Mouse (Mus musculus) telencephalon, adult 2 months (tissue): ENCODE measurements around the gene Diaph2.
"Not testable (repeated sequence)": the region's sequence is repeated elsewhere in the genome, so short reads cannot be mapped to it uniquely, and the experiment has no call there.

Source experiments
- DNase-seq: peaks from one replicate; pipeline ENCODE4 v3.0.0-alpha.2; 2011; ENCODE audit warnings: low read depth, low spot score

Diaph2 gene

DNA sequence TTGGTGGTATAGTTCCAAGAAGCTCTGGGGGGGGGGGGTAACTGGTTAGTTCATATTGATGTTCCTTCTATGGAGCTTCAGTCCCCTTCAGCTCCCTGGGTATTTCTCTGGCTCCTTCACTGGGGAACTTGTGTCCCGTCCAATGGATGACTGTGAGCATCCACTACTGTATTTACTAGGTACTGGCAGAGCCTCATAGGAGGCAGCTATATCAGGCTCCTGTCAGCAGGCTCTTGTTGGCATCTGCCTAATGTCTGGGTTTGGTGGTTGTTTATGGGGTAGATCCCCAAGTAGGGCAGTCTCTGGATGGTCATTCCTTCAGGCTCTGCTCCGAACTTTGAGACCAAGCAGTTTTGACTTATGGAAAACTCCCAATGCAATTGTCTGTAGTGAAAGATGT is 50.4 kb downstream of the Diaph2 start:
- DNase-seq: not testable (repeated sequence)

DNA sequence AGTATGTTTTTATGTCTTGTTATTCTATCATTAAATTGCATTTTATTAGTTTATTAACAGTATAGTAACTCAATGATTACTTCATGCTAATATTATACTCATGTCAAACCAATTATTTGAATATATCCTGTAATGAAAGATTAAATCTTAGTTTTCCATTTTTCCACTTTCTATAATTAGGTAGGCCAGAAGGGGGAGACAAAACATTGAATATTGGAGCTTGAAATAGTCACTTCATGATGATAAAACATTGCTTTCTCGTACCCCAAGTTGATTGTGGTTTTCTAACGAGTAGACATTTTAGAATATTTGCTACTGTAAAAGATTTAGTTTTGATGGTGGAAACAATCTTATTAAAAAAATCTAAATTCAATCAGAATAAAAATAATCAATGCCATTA is 82.4 kb downstream of the Diaph2 start:
- DNase-seq: no peak

DNA sequence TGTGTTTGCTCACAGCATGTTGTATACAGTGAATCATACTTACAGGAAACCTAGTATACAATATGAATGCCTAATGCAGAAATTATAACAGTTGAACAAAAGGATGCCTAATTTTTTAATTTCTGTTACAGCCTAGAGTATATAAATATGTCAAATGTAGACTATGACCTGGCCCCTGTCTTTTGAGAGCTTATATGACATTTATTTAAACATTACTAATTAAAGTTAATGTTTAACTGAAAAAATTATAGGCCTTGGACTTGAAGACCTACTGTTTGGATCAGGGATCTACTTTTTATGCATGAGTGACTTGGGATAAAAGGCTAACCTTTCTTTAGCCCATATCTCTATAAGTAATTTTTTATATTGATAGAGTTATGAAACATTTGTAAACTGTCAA is 84.3 kb downstream of the Diaph2 start:
- no peak for DNase-seq

DNA sequence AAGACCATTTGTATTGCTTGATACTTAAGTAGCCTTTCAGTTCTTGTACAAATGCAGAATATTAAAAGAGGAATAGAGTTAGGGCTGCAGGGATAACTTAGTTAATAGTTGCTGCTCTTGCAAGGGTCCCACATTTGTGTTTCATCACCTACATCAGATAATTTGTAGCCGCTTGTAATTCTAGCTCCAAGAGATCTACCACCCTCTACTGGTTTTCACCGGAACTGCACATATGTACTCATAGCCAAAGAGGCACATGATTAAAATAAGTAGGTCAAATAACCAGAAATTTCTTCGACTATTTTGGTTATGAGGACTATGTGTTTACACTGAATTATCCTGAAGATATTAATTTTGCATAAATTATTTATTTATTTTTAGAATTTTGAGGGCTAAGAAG is 134.9 kb downstream of the Diaph2 start:
- no peak for DNase-seq

DNA sequence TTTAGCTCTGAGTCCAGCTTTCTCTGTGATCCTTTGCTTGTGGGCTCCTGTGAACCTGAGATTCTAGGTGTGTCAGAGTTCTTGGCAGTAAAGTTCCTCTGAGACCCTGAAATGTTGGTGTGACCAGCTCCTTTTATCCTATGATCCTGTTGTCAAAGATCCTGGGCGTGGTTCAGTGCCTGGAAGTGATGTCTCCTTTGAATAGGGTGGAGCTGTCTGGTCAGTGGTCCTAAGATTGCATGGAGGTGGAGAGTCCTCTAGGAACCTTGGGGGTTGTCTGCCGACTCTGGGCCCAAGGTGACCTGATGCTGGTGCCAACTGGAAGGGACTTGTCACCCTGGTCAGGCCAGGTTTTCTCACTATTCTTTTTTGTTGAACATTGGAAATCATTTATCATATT is 176.3 kb downstream of the Diaph2 start:
- DNase-seq: no peak

DNA sequence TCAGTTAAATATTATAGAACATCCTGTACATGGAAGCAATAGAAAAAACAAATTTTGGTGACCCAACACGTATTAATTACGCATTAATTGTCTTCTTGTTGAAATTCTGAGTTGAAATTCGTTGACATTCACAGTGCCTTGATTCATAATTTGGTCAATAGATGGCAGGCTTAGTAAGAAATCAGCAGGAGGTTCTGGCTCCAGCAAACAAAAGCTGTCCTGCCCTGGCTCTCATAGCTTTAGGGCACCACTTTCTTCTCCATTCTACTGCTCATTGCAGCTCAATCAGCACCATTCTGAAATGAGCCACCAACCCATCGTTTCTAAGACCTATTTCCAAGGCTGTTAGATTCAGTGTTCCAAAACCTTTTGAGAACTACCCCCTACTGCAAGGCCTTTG is 225.3 kb downstream of the Diaph2 start:
- DNase-seq: peak; percentile 0

DNA sequence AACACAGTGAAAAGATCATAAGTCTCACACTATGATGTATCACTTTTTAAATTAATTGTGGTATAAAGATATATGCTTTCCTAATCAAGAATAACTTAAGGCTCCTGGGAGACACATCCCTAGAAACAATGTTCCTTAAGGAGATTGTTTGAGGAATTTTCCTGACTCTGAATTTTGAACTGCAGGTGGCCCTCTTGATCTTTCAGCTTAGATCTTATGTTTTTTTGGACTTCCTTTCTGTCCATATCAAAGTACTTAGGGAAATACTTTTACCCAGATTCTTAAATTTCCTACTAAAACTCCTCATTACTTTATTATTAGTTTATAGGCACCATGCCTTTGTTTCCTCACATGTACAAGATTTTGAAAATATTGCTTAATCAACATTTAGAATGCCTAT is 258.7 kb downstream of the Diaph2 start:
- no peak for DNase-seq

DNA sequence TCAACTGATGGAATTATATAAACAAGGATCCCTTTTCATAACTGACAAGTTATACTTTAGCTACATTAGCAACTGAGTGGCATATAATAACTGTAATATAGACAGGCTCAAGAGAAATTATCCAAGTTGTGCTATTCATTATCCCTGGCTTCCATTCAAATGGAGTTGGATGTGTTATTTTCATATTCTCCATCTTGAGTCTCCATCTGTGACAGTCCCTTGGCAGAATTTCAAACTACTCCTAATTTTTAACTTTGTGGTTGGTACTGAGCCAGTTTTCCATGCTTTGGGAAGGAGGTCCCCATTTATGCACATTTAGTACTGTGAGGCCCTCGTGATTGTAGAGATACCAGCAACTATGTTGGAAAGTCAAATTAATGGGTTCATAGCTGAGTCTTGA is 270.2 kb downstream of the Diaph2 start:
- no peak for DNase-seq

DNA sequence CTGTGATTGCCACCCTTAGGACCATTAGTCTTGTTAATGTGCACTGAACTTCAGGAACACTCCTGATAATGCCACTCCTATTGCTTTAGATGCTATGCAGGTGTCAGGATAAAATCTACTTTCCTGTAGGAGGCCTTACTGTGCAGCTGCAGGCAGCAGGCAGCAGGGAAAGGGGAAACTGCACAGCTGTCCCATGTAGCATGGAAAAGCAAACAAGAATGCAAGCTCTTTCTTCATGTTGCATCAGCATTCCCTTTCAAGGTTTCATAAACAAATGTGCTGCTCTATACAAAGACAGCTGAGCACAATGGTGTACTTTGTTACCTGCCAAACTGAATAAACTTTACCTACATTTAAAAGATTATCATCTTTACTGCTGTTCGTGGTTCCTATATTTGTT is 295.0 kb downstream of the Diaph2 start:
- DNase-seq: no peak

DNA sequence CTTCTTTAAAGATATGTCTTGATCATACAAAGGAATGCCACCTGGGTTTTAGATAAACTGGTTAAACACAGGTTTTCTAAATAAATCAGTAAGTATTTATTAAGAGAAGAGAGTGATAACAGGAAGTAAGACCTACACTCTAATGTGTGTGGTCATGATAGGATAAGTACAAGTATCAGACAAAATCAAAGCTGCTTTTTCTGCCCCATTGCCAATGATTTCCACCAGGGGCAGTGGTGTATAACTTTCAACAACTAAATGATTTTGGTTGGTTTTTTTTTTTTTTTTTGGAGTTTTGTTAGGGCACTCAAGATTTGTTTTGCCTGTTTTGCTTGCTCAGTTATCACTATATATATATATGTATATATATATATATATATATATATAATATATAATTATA is 399.7 kb downstream of the Diaph2 start:
- DNase-seq: no peak

DNA sequence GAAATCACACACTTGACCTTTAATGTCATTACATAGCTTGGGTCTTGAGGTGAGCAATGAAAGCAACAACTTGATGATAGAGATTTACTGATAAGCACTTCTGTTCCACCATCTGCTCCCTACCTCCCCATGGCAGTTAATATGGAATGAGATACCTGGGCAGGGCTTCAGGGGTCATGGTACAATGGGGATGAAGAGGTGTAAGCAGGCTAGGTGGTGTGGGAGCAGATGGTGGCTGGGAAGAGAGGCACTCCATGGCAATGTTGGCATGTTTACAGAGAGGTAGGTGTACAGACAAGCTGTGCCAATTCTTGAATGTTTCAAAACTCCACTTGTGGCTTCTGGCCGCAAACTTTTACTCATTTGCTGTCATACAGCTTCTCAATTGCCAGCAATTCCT is 402.6 kb downstream of the Diaph2 start:
- no peak for DNase-seq

DNA sequence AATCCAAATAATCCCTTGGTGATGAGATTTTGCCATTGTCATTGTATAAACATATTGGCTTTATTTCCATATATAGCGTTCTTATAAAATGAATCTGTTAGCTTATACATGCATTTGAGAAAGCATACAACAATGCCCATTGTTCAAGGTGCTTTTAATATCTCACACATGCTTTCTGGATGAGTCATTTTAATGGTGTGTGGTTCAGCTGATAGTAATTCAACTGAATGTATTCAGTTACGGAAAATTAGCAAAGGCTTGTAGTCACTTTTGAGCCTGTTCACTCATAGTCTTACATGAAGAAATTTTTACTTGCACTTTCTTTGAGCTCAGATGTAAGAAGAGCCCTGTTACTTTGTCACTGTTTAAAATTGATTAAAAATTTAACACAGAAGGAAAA is 423.6 kb downstream of the Diaph2 start:
- DNase-seq: no peak

DNA sequence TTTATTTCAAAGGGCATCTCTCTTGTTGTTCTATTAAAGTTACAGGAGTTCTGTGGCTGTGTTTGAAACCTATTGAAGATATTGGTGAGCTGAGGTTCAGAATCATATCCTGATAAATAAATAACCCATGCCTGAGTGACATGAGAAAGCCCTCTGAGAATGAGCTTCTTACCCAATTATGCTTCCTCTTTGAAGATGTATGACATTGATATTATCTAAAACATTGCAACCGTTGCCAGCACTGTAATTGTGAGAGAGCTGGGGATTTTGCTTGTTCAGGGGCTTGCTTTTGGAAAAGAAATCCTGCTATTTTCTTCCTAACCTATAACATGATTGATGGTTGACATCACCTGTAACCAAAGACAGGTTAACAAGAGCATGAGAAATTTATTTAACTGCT is 438.3 kb downstream of the Diaph2 start:
- DNase-seq: no peak

DNA sequence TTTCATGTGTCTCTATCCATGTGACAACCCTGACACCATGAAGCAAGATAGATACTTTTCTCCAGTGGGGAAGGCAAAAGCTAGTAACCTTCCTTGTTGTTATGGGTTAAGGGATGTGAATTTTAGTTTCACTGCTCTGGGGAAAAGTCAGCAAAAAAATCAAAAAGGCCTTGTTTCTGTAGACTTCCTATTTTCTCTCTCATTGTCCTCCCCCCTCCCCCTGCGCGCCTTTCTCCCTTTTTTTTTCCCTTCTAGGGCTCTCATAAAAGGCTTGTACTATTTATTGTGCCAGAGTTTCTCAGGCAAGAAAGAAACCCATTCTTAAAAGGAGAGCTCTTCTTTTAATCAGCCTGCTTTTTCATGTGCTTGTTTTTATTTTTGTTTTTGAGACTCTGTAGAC is 438.9 kb downstream of the Diaph2 start:
- DNase-seq: no peak

DNA sequence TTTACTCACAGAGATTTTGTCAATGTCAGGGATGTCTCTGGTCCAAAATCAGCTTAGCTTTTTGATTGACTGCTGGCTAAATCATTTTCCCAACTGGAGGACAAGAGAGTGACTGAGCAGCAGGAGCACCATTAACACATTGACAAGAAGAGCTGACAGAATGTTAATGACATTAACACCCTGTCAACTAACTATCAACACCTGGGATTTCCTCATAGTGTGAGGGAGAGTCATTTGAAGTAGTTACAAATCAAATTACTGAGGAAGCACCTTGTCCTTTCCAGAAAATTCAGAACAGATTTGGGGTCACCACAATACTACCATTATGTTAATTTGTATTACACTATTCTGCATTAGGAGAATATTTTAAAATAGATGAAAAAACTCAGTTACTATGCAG is 439.7 kb downstream of the Diaph2 start:
- DNase-seq: no peak

DNA sequence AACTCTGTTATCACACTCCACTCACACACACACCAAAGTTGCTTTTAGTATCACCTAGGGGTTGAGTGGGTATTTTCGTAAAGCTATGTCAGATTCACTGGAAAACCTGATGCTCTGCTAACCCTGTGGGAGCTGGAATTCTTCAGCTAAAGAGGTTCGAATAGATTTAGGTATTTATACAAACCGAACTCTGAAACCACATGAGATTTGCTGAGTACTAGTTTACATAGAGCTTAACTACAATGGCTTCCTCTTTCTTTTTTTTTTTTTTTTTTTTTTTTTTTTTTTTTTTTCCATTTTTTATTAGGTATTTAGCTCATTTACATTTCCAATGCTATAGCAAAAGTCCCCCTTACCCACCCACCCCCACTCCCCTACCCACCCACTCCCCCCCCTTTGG is 447.9 kb downstream of the Diaph2 start:
- DNase-seq: not testable (repeated sequence)

DNA sequence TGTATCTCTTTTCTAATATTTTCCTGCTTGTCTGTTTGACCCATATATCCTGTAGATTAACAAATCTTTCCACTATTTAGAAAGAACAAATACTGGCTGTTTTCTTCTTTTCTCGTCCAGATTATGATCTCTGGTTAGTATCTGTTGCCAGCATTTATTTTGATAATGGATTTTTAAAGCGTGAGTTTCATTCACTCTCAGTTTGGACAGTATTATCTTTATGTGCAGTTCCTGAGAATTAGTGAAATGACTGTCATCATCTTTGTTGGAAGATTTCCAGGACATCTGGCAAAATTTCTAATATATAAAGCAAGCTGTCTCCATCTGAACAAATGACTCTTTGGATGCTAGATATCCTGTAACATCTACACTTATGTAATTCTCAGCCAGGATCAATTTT is 455.7 kb downstream of the Diaph2 start:
- DNase-seq: no peak

DNA sequence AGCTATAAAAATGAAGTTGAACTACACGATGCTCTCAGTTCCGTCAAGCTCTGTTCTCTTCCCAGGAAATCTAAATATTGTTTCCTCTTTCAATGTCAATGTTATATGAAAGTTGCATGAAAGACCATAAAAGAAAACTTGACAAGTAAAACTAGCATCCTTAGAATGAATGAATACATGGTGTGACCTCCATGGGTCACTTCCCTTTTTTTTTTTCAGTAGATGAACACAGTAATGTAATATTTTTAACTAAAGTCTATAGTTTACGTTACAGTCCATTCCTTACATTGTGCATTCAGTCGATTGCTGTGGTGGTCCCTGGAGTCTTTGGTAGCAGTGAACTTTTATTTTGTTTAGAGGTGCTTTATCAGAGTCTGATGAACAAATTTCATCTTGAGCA is 462.7 kb downstream of the Diaph2 start:
- no peak for DNase-seq

DNA sequence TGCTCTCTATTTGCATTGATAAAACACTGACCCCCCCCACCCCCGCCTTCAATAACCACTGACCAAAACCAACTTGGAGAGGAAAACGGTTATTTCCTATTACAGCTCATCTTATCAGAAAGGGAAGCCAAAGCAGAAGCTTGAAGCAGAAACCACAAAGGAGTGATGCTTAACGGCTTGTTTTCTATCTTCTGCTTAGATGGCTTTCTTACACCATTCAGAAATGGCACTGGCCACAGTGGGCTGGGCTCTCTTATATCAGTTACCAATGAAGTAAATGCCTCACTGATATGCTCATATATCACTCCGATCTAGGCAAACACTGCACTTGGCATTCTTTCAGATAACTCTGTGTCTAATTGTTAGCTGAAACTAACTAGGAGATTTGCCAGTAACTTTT is 463.2 kb downstream of the Diaph2 start:
- DNase-seq: no peak

DNA sequence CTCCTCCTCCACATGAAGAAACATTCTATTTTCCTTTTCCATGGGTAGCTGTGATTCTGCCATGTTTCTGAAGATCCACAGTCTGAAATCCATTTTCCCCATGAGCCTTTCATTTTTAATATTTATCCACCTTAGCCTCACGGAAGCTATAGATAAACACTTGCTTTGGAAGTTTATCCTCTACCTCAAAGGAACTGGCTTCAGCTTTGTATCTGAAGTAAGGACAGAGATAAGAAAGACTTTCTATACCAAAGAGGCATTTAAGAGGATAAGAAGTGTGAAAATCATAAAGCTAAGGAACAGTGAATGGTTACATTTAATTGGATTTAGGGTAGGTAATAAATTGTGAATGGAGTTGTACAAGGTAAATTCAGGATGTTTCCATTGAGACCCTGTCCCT is 480.5 kb downstream of the Diaph2 start:
- no peak for DNase-seq

DNA sequence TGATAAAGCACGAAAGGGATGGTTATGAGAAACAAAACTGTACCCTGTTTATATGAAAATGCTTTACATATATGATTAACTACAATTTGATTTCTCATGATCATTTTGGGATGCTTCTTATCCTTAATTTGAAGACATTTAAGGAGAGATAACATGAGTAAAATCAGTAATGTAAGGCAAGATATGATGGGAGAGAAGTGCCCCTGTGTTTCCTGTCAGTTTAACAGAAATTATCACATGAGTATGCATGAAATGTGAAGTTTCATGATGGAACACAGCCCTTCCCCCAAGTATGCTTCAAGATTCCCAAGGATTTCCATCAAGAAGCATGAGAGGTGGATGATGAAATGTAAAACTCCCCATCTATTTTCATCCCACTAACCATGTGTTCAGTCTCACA is 485.6 kb downstream of the Diaph2 start:
- DNase-seq: no peak

DNA sequence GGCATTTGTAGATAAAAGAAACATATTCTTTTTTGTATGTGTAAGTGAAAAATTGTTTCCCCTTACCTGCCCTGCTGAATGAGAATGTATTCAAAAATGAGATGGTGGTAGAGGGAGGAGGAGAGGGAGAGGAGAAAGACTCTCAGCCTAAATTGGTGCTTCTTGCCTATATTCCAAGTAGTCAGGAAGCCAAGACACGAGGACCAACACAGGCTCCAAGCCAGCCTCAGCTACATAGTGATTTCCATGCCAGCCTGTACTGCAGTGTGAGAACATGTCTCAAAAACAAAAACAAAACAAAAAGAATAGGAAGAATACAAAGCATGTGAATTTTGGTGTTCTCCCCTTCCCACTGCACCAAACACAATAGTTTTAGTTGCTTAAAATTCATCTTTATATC is 497.1 kb downstream of the Diaph2 start:
- peak; percentile 9 for DNase-seq

DNA sequence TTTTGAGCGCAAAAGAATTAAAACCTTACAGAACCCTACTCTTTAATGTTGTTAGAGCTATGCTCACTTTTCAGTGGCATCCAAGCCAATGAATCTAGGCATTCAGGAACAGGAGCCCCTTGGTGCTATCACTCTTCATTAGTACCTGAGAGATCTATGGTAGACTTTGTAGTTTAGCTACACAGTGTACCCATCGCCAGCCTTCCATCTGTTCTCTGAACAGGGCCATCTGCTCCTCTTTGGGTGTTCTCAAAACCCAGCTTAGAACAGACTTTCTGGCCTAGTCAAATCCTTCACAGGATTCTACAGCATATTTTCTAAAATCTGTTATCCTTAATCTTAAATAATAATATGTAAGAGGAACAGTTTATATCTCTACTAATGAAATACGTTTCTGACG is 504.1 kb downstream of the Diaph2 start:
- DNase-seq: peak; percentile 51

DNA sequence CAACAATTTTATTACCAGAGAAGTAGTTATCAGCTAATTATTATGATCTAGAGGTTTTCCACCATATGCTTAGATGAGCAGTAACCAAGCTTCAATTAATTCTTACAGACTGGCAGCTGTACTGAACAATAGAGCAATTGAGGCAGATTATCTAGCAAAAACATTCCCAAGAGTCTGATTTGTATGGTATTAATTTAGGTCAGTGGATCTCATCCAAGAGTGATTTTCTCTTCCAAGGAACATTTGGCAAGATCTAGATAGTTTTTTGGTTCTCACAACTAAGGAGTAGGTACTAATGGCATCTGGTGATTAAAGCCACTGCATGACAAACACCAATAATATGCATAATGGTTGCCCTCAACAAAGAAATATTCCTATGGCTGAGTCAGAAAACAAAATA is 516.2 kb downstream of the Diaph2 start:
- no peak for DNase-seq

DNA sequence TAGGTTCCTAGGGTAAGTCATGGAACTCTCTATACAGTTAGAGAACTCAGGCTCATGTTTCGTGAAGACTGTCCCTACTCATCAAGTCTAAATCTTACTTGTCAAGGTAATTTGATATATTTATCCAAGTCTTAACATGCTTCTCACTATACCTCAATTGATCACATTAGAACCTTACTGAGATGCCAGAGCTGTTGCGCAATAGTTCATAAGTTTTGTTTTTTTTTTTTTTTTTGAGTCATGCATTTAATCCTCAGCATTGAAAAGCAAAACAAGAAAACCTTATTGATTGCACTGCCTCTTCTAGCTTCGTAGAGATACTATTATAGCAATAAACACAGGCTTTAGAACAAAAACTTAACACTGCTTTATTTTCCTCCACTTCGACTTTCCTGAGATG is 529.6 kb downstream of the Diaph2 start:
- DNase-seq: no peak
